Mouse (Mus musculus): ENCODE results near the gene Phf23.

DNA sequence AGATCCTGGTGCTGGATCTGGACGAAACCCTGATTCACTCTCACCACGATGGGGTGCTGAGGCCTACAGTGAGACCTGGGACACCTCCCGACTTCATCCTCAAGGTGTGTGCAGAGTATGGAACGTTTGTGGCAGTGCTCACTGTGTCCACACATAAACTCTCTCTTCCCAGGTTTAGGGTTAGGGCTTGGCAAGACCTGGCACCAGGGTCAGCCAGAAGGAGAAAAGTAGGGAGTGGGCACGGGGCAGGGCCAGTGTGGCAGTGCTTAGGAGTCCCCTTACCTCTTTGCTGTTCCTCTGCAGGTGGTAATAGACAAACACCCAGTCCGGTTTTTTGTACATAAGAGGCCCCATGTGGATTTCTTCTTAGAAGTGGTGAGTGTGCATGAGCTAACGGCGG, 11.1 kb upstream of the Phf23 start:
- TF ChIP-seq CTCF (IDR thresholded peaks at IDR 0.05) (no peak), POLR2A (IDR thresholded peaks at IDR 0.05; ENCODE audit: insufficient read depth, low read depth, low read length) (no peak)
